In genomic region chrX:7102280-7102679, GRCm38 (mm10) we compare ENCODE assay signal across 31 mouse cellular contexts. TPM values are rescaled to one million over a fixed set of nuclear protein-coding genes. Genes with fewer than 3 reads are reported as not detected.
A peak's percentile ranks its signal among the peaks of the same experiment; 100 is the strongest.
DNase-seq lines count a peak whose midpoint lies in the region; TF ChIP-seq lines count a peak whose summit lies in the region.
"Had no signal": no experiment of that assay in that cellular context is flagged by ENCODE, and none has a peak within 500 bp of the region (broad histone marks: within the 10 kb centered on the region; RNA-seq: fewer than 3 reads in every experiment).

No protein-coding gene starts in this region.

- TF ChIP-seq CTCF in heart, adult 2 months (IDR thresholded peaks at IDR 0.05): peak; percentile 26
- peak; percentile 31 for TF ChIP-seq CTCF in left cerebral cortex, adult 2 months (IDR thresholded peaks at IDR 0.05)

- H3K27ac ChIP-seq in heart, adult 2 months: no peak overlapping the region
- H3K27ac ChIP-seq in left cerebral cortex, adult 2 months: no peak overlapping the region
- H3K27ac ChIP-seq: embryonic facial prominence, embryonic 15.5 days; heart, embryonic 13.5 days; macrophage; midbrain, embryonic 12.5 days; neural tube, embryonic 15.5 days; stomach, embryonic 15.5 days had no signal

- H3K9ac ChIP-seq in heart, adult 2 months (ENCODE audit: low read depth, low read length): no peak overlapping the region
- H3K9ac ChIP-seq: embryonic facial prominence, embryonic 15.5 days; heart, embryonic 13.5 days; midbrain, embryonic 12.5 days; neural tube, embryonic 15.5 days; stomach, embryonic 15.5 days had no signal

- no peak overlapping the region for H3K4me3 ChIP-seq in heart, adult 2 months
- no peak overlapping the region for H3K4me3 ChIP-seq in left cerebral cortex, adult 2 months
- H3K4me3 ChIP-seq: embryonic facial prominence, embryonic 15.5 days; heart, embryonic 13.5 days; midbrain, embryonic 12.5 days; neural tube, embryonic 15.5 days; stomach, embryonic 15.5 days had no signal

- DNase-seq in heart, adult 2 months: no peak
- no peak for DNase-seq in heart, postnatal 4 days
- no peak for DNase-seq in left cerebral cortex, adult 2 months (ENCODE audit: extremely low spot score in 1 of 2, low spot score in 2 of 2)
- no peak for DNase-seq in left cerebral cortex, adult 8-10 months (ENCODE audit: low spot score in 2 of 2)
- peak; percentile 1 for DNase-seq in 416B (ENCODE audit: low read depth)
- DNase-seq in brain, adult 2 months (ENCODE audit: low read depth, low spot score): peak; percentile 5
- no peak for DNase-seq in cerebellum, adult 8-10 months
- DNase-seq in layer of hippocampus, postnatal 10 days (ENCODE audit: low spot score in 2 of 2): no peak
- DNase-seq: adrenal gland, postnatal 14 days; cerebellum, adult 11-12 months; cerebellum, postnatal 36 days; heart, adult 11 months; kidney, adult 9 months; left cerebral cortex, postnatal 4 days; liver; lung, adult 18-20 months; right cerebral cortex, postnatal 14 days; spleen, adult 18-20 months; thymus, adult 2 months had no signal

- H3K4me1 ChIP-seq in heart, adult 2 months (ENCODE audit: control insufficient read depth, insufficient read depth, low read length): no peaks in the 10 kb centered on the region
- H3K4me1 ChIP-seq: embryonic facial prominence, embryonic 15.5 days; heart, embryonic 13.5 days; midbrain, embryonic 12.5 days; neural tube, embryonic 15.5 days; stomach, embryonic 15.5 days had no signal

- no peaks in the 10 kb centered on the region for H3K36me3 ChIP-seq in heart, adult 2 months (ENCODE audit: control insufficient read depth, insufficient read depth, low read length)
- H3K36me3 ChIP-seq: embryonic facial prominence, embryonic 15.5 days; heart, embryonic 13.5 days; midbrain, embryonic 12.5 days; neural tube, embryonic 15.5 days; stomach, embryonic 15.5 days had no signal

- no peak for TF ChIP-seq POLR2A in heart, adult 2 months (IDR thresholded peaks at IDR 0.05; ENCODE audit: insufficient read depth, low read depth, low read length)

- no peak for TF ChIP-seq EP300 in heart, adult 2 months (IDR thresholded peaks at IDR 0.05; ENCODE audit: insufficient read depth, low read depth, low read length)

- no peaks in the 10 kb centered on the region for H3K27me3 ChIP-seq in heart, adult 2 months (ENCODE audit: control insufficient read depth, insufficient read depth, low read length)
- H3K27me3 ChIP-seq: embryonic facial prominence, embryonic 15.5 days; heart, embryonic 13.5 days; midbrain, embryonic 12.5 days; neural tube, embryonic 15.5 days; stomach, embryonic 15.5 days had no signal

- intact Hi-C loops in heart, adult 2 months (cut with DNase I): no loop called here
- intact Hi-C loops in left cerebral cortex, adult 2 months (cut with DNase I): loop anchor here (5.0 kb wide), 1 partner anchor 450 kb away; no protein-coding TSS in a partner anchor

- H3K79me2 ChIP-seq in heart, adult 2 months (replicated peaks; ENCODE audit: control insufficient read depth, insufficient read depth, low read length): no peaks in the 10 kb centered on the region

RNA-seq across cellular contexts. Expression of gene Akap4, which starts 35.0 kb away (rescaled TPM):
- not detected for total RNA-seq in heart, adult 2 months (2021)
- 0.27 and 0.35 TPM in 2 replicates for polyA plus RNA-seq in heart, adult 2 months (2012; rRNA removed)
- under 1 TPM in 1 of 2 experiments, not detected in 1; 0.10 TPM for total RNA-seq in heart, postnatal 4 days (2021)
- total RNA-seq in left cerebral cortex, adult 2 months (2021): not detected
- not detected for total RNA-seq in left cerebral cortex, adult 8-10 months (2022)
- not detected for total RNA-seq in layer of hippocampus, postnatal 10 days (2021)
- total RNA-seq: adrenal gland, postnatal 14 days; gastrocnemius, adult 8-10 months; hematopoietic stem cell, adult 5-6 weeks; left cerebral cortex, postnatal 4 days had no signal
- polyA plus RNA-seq: activated CD4-positive, CD25-positive, alpha-beta regulatory T cell, adult 4 months; C2C12; embryonic facial prominence, embryonic 15.5 days; heart, embryonic 13.5 days; inflammation-experienced regulatory T-cells, adult 6 months; large intestine, adult 2 months; macrophage; midbrain, embryonic 12.5 days; neural tube, embryonic 15.5 days; stomach, embryonic 15.5 days had no signal

Comparison
In these comparisons a context has a peak if more than half of its experiments do, and no peak if none do; other contexts are left out.
1. DNase-seq: peak in 416B (single experiment) and brain, adult 2 months (single experiment); none in heart, adult 2 months (0 of 2), heart, postnatal 4 days (single experiment), left cerebral cortex, adult 2 months (0 of 2), left cerebral cortex, adult 8-10 months (0 of 2), cerebellum, adult 8-10 months (single experiment) and layer of hippocampus, postnatal 10 days (0 of 2).